Mouse (Mus musculus) cerebellum, adult 2 months (tissue): Measurements from ENCODE around the gene Fchsd2.

Experiments
- CTCF ChIP-seq: fragments of 200-500 bp; IDR thresholded peaks from 2 replicates; pipeline ENCODE4 v1.5.1; 2011; ENCODE audit warnings: low read depth, mild to moderate bottlenecking, control low read depth, low read length, moderate library complexity, borderline replicate concordance; ENCODE audit not compliant: insufficient read depth
- POLR2A ChIP-seq: fragments of 200-500 bp; IDR thresholded peaks from 2 replicates; pipeline ENCODE4 v1.6.1; 2011; ENCODE audit warnings: low read length, control low read depth, borderline replicate concordance; ENCODE audit not compliant: insufficient read depth

- TF ChIP-seq CTCF (no peak), POLR2A (no peak)
Observed at GRCm38 (mm10) chr7:101127737-101128136, 35.1 kb downstream of the Fchsd2 start.
